8 mouse cellular contexts compared by ENCODE assay signal in genomic region chr17:24533099-24533992, GRCm38 (mm10). TPM values are rescaled to one million over a fixed set of nuclear protein-coding genes. Genes with fewer than 3 reads are reported as not detected.
DNase-seq lines count a peak whose midpoint lies in the region; ATAC-seq and TF ChIP-seq lines count a peak whose summit lies in the region.

No protein-coding gene starts in this region.

- peak overlapping the region; percentile 36 for H3K4me3 ChIP-seq in embryonic facial prominence, embryonic 12.5 days
- peak overlapping the region; percentile 40 for H3K4me3 ChIP-seq in intestine, postnatal 0 days (ENCODE audit: low read depth, low read length)
- H3K4me3 ChIP-seq in limb, embryonic 11.5 days (ENCODE audit: low read depth, low read length) = peak overlapping the region; percentile 17
- H3K4me3 ChIP-seq in midbrain, embryonic 13.5 days (replicated peaks) = peak overlapping the region; percentile 32
- H3K4me3 ChIP-seq in small intestine, adult 2 months (ENCODE audit: low read depth, low read length) = peak overlapping the region; percentile 57

- peaks cover 18% of the 10 kb centered on the region; the same call in 1 of the 2 replicates for H3K36me3 ChIP-seq in embryonic facial prominence, embryonic 12.5 days
- H3K36me3 ChIP-seq in intestine, postnatal 0 days (ENCODE audit: control insufficient read depth, insufficient read depth) = peaks cover 8% of the 10 kb centered on the region; the same call in 1 of the 2 replicates
- peaks cover 6% of the 10 kb centered on the region; the same call in 1 of the 2 replicates for H3K36me3 ChIP-seq in limb, embryonic 11.5 days (ENCODE audit: control insufficient read depth, insufficient read depth, low read length)
- H3K36me3 ChIP-seq in midbrain, embryonic 13.5 days = peaks cover 14% of the 10 kb centered on the region
- peaks cover 7% of the 10 kb centered on the region for H3K36me3 ChIP-seq in small intestine, adult 2 months (ENCODE audit: control insufficient read depth, insufficient read depth, low read length)

- no peaks in the 10 kb centered on the region for H3K9me3 ChIP-seq in embryonic facial prominence, embryonic 12.5 days
- H3K9me3 ChIP-seq in intestine, postnatal 0 days (ENCODE audit: control insufficient read depth) = no peaks in the 10 kb centered on the region
- H3K9me3 ChIP-seq in limb, embryonic 11.5 days (ENCODE audit: control insufficient read depth, low read length) = no peaks in the 10 kb centered on the region
- H3K9me3 ChIP-seq in midbrain, embryonic 13.5 days = no peaks in the 10 kb centered on the region

- peak overlapping the region; percentile 67 for H3K4me2 ChIP-seq in embryonic facial prominence, embryonic 12.5 days (replicated peaks)
- H3K4me2 ChIP-seq in intestine, postnatal 0 days (replicated peaks; ENCODE audit: low read depth) = peak overlapping the region; percentile 87
- H3K4me2 ChIP-seq in limb, embryonic 11.5 days (ENCODE audit: low read depth, severe bottlenecking) = peak overlapping the region; percentile 61
- peak overlapping the region; percentile 59 for H3K4me2 ChIP-seq in midbrain, embryonic 13.5 days (replicated peaks)

- peaks cover 44% of the 10 kb centered on the region for H3K4me1 ChIP-seq in embryonic facial prominence, embryonic 12.5 days
- peaks cover 15% of the 10 kb centered on the region for H3K4me1 ChIP-seq in intestine, postnatal 0 days (replicated peaks; ENCODE audit: control insufficient read depth, insufficient read depth, low read length)
- peaks cover 33% of the 10 kb centered on the region for H3K4me1 ChIP-seq in limb, embryonic 11.5 days (ENCODE audit: control insufficient read depth, insufficient read depth, low read length)
- peaks cover 62% of the 10 kb centered on the region for H3K4me1 ChIP-seq in midbrain, embryonic 13.5 days (replicated peaks)
- peaks cover 18% of the 10 kb centered on the region for H3K4me1 ChIP-seq in small intestine, adult 2 months (ENCODE audit: control insufficient read depth, insufficient read depth, insufficient read length, low read length)

- no peak overlapping the region for H3K27ac ChIP-seq in embryonic facial prominence, embryonic 12.5 days
- no peak overlapping the region for H3K27ac ChIP-seq in intestine, postnatal 0 days (ENCODE audit: low read depth, low read length)
- no peak overlapping the region for H3K27ac ChIP-seq in limb, embryonic 11.5 days (replicated peaks; ENCODE audit: low read depth, low read length)
- peak overlapping the region; percentile 19; the same call in 1 of the 2 replicates for H3K27ac ChIP-seq in midbrain, embryonic 13.5 days
- no peak overlapping the region for H3K27ac ChIP-seq in small intestine, adult 2 months (ENCODE audit: insufficient read depth, low read depth, low read length)

- DNase-seq in adrenal gland, postnatal 36 days = peak; percentile 92 to 96
- DNase-seq in limb, embryonic 11.5 days (ENCODE audit: low spot score) = peak; percentile 90
- no peak for DNase-seq in adipocyte (ENCODE audit: low spot score)

- WGBS in embryonic facial prominence, embryonic 12.5 days = 7% methylated on average over 53 of the region's 53 CpGs
- 10% methylated on average over 52 of the region's 53 CpGs for WGBS in intestine, postnatal 0 days
- WGBS in limb, embryonic 11.5 days = 5% methylated on average over 53 of the region's 53 CpGs
- WGBS in midbrain, embryonic 13.5 days = 9% methylated on average over 51 of the region's 53 CpGs
- 16% methylated on average over 53 of the region's 53 CpGs for WGBS in small intestine, adult 2 months

- TF ChIP-seq POLR2A in small intestine, adult 2 months (IDR thresholded peaks at IDR 0.05; ENCODE audit: low read depth, low read length) = no peak

- TF ChIP-seq CTCF in intestine, postnatal 0 days (IDR thresholded peaks at IDR 0.05; ENCODE audit: low read depth) = peak; percentile 51
- no peak for TF ChIP-seq CTCF in small intestine, adult 2 months (IDR thresholded peaks at IDR 0.05; ENCODE audit: extremely low read depth, insufficient read length, insufficient replicate concordance, low read depth, low read length)

- H3K27me3 ChIP-seq in embryonic facial prominence, embryonic 12.5 days = no peaks in the 10 kb centered on the region
- H3K27me3 ChIP-seq in intestine, postnatal 0 days (replicated peaks; ENCODE audit: control insufficient read depth, insufficient read depth, low read length) = no peaks in the 10 kb centered on the region
- no peaks in the 10 kb centered on the region for H3K27me3 ChIP-seq in limb, embryonic 11.5 days (ENCODE audit: control insufficient read depth, insufficient read depth, low read length)
- no peaks in the 10 kb centered on the region for H3K27me3 ChIP-seq in midbrain, embryonic 13.5 days
- no peaks in the 10 kb centered on the region for H3K27me3 ChIP-seq in small intestine, adult 2 months (ENCODE audit: control insufficient read depth, insufficient read depth, low read length)

- H3K9ac ChIP-seq in embryonic facial prominence, embryonic 12.5 days = peak overlapping the region; percentile 56
- H3K9ac ChIP-seq in intestine, postnatal 0 days (ENCODE audit: low read depth, low read length) = no peak overlapping the region; the same call in 1 of the 2 replicates
- H3K9ac ChIP-seq in limb, embryonic 11.5 days (ENCODE audit: low read length) = no peak overlapping the region
- H3K9ac ChIP-seq in midbrain, embryonic 13.5 days (replicated peaks) = peak overlapping the region; percentile 61

- peak; percentile 31; the same call in 1 of the 2 replicates for ATAC-seq in embryonic facial prominence, embryonic 12.5 days (ENCODE audit: insufficient number of reproducible peaks, insufficient read depth, low FRiP score, low TSS enrichment)
- ATAC-seq in granulocyte monocyte progenitor cell, adult 5-6 weeks (replicated peaks; ENCODE audit: poor library complexity, severe bottlenecking) = peak; percentile 92
- ATAC-seq in intestine, postnatal 0 days = peak; percentile 76
- ATAC-seq in limb, embryonic 11.5 days (ENCODE audit: insufficient number of reproducible peaks, low FRiP score, low TSS enrichment, low read depth) = peak; percentile 58
- peak; percentile 37; the same call in 1 of the 2 replicates for ATAC-seq in midbrain, embryonic 13.5 days

RNA-seq across cellular contexts. Expression of gene Rab26, which starts 0.7 kb away (rescaled TPM):
- 1 to 10 TPM in 1 of 2 experiments, under 1 TPM in 1; 0.70 to 1.3 TPM for total RNA-seq in adrenal gland, postnatal 36 days (2021)
- 3.6 and 3.7 TPM in 2 replicates for polyA plus RNA-seq in embryonic facial prominence, embryonic 12.5 days (2016; fragmentation: Nextera tagmentation; extraction: Ambion mirVana)
- 0.77 TPM in 1 of 2 replicates, not detected in the other for total RNA-seq in granulocyte monocyte progenitor cell, adult 5-6 weeks (2014; fragmentation: Nextera tagmentation)
- total RNA-seq in granulocyte monocyte progenitor cell, adult 5-6 weeks (2017) = 1.1 TPM in 1 of 2 replicates, not detected in the other
- 0.31 and 0.63 TPM in 2 replicates for polyA plus RNA-seq in intestine, postnatal 0 days (2015; fragmentation: Nextera tagmentation; extraction: Ambion mirVana)
- polyA plus RNA-seq in limb, embryonic 11.5 days (2014; fragmentation: Nextera tagmentation; extraction: Ambion mirVana) = 1.8 and 3.1 TPM in 2 replicates
- polyA plus RNA-seq in midbrain, embryonic 13.5 days (2015; fragmentation: Nextera tagmentation; extraction: Ambion mirVana) = 2.9 TPM in 2 replicates
- 1.2 and 6.1 TPM in 2 replicates for polyA plus RNA-seq in small intestine, adult 2 months (2012; rRNA removed)

RNA-seq across cellular contexts. Expression of gene Traf7, which starts 5.6 kb away (rescaled TPM):
- 100 to 1,000 TPM in 1 of 2 experiments, 10 to 100 TPM in 1; 94.7 to 118 TPM for total RNA-seq in adrenal gland, postnatal 36 days (2021)
- polyA plus RNA-seq in embryonic facial prominence, embryonic 12.5 days (2016; fragmentation: Nextera tagmentation; extraction: Ambion mirVana) = 98.5 and 103 TPM in 2 replicates
- 83.9 and 102 TPM in 2 replicates for total RNA-seq in granulocyte monocyte progenitor cell, adult 5-6 weeks (2014; fragmentation: Nextera tagmentation)
- total RNA-seq in granulocyte monocyte progenitor cell, adult 5-6 weeks (2017) = 61.5 and 104 TPM in 2 replicates
- 39.7 and 41.2 TPM in 2 replicates for polyA plus RNA-seq in intestine, postnatal 0 days (2015; fragmentation: Nextera tagmentation; extraction: Ambion mirVana)
- 89.3 and 102 TPM in 2 replicates for polyA plus RNA-seq in limb, embryonic 11.5 days (2014; fragmentation: Nextera tagmentation; extraction: Ambion mirVana)
- polyA plus RNA-seq in midbrain, embryonic 13.5 days (2015; fragmentation: Nextera tagmentation; extraction: Ambion mirVana) = 97.3 and 106 TPM in 2 replicates
- 75.8 and 113 TPM in 2 replicates for polyA plus RNA-seq in small intestine, adult 2 months (2012; rRNA removed)

RNA-seq across cellular contexts. Expression of gene Pkd1, which starts 16.3 kb away (rescaled TPM):
- 10 to 100 TPM; 46.9 to 49.1 TPM for total RNA-seq in adrenal gland, postnatal 36 days (2021)
- polyA plus RNA-seq in embryonic facial prominence, embryonic 12.5 days (2016; fragmentation: Nextera tagmentation; extraction: Ambion mirVana) = 26.8 and 29.8 TPM in 2 replicates
- 18.9 and 19.0 TPM in 2 replicates for total RNA-seq in granulocyte monocyte progenitor cell, adult 5-6 weeks (2014; fragmentation: Nextera tagmentation)
- 5.9 and 9.1 TPM in 2 replicates for total RNA-seq in granulocyte monocyte progenitor cell, adult 5-6 weeks (2017)
- polyA plus RNA-seq in intestine, postnatal 0 days (2015; fragmentation: Nextera tagmentation; extraction: Ambion mirVana) = 5.4 and 8.3 TPM in 2 replicates
- 20.8 and 22.5 TPM in 2 replicates for polyA plus RNA-seq in limb, embryonic 11.5 days (2014; fragmentation: Nextera tagmentation; extraction: Ambion mirVana)
- polyA plus RNA-seq in midbrain, embryonic 13.5 days (2015; fragmentation: Nextera tagmentation; extraction: Ambion mirVana) = 17.7 and 19.4 TPM in 2 replicates
- polyA plus RNA-seq in small intestine, adult 2 months (2012; rRNA removed) = 26.1 and 31.9 TPM in 2 replicates

RNA-seq across cellular contexts. Expression of gene Caskin1, which starts 44.9 kb away (rescaled TPM):
- total RNA-seq in adrenal gland, postnatal 36 days (2021) = 10 to 100 TPM; 14.7 to 25.7 TPM
- 7.3 and 7.5 TPM in 2 replicates for polyA plus RNA-seq in embryonic facial prominence, embryonic 12.5 days (2016; fragmentation: Nextera tagmentation; extraction: Ambion mirVana)
- not detected in 2 replicates for total RNA-seq in granulocyte monocyte progenitor cell, adult 5-6 weeks (2014; fragmentation: Nextera tagmentation)
- not detected in 2 replicates for total RNA-seq in granulocyte monocyte progenitor cell, adult 5-6 weeks (2017)
- 0.69 and 0.78 TPM in 2 replicates for polyA plus RNA-seq in intestine, postnatal 0 days (2015; fragmentation: Nextera tagmentation; extraction: Ambion mirVana)
- polyA plus RNA-seq in limb, embryonic 11.5 days (2014; fragmentation: Nextera tagmentation; extraction: Ambion mirVana) = 2.3 and 2.5 TPM in 2 replicates
- 24.7 and 29.1 TPM in 2 replicates for polyA plus RNA-seq in midbrain, embryonic 13.5 days (2015; fragmentation: Nextera tagmentation; extraction: Ambion mirVana)
- 0.50 and 0.77 TPM in 2 replicates for polyA plus RNA-seq in small intestine, adult 2 months (2012; rRNA removed)

RNA-seq across cellular contexts. Expression of gene Mlst8, which starts 54.5 kb away (rescaled TPM):
- total RNA-seq in adrenal gland, postnatal 36 days (2021) = 10 to 100 TPM; 22.8 to 24.3 TPM
- polyA plus RNA-seq in embryonic facial prominence, embryonic 12.5 days (2016; fragmentation: Nextera tagmentation; extraction: Ambion mirVana) = 32.8 and 35.0 TPM in 2 replicates
- total RNA-seq in granulocyte monocyte progenitor cell, adult 5-6 weeks (2014; fragmentation: Nextera tagmentation) = 21.2 and 21.6 TPM in 2 replicates
- total RNA-seq in granulocyte monocyte progenitor cell, adult 5-6 weeks (2017) = 21.8 and 27.8 TPM in 2 replicates
- 11.9 and 12.9 TPM in 2 replicates for polyA plus RNA-seq in intestine, postnatal 0 days (2015; fragmentation: Nextera tagmentation; extraction: Ambion mirVana)
- polyA plus RNA-seq in limb, embryonic 11.5 days (2014; fragmentation: Nextera tagmentation; extraction: Ambion mirVana) = 30.3 and 36.2 TPM in 2 replicates
- polyA plus RNA-seq in midbrain, embryonic 13.5 days (2015; fragmentation: Nextera tagmentation; extraction: Ambion mirVana) = 38.6 and 41.4 TPM in 2 replicates
- 16.9 and 33.7 TPM in 2 replicates for polyA plus RNA-seq in small intestine, adult 2 months (2012; rRNA removed)

Comparison
In these comparisons a context has a peak if more than half of its experiments do, and no peak if none do; other contexts are left out.
1. ATAC-seq: peak in every context shown above with its lines; median percentile 92 in granulocyte monocyte progenitor cell, adult 5-6 weeks; 76 in intestine, postnatal 0 days; 58 in limb, embryonic 11.5 days; 37 in midbrain, embryonic 13.5 days; 31 in embryonic facial prominence, embryonic 12.5 days.
2. H3K9ac ChIP-seq: peak in embryonic facial prominence, embryonic 12.5 days (single experiment) and midbrain, embryonic 13.5 days (single experiment); none in intestine, postnatal 0 days (single experiment) and limb, embryonic 11.5 days (single experiment).
3. Peak in every context shown above with its lines, with median percentiles within 50 percentile points of each other: H3K4me2 ChIP-seq and H3K4me3 ChIP-seq.